Mouse (Mus musculus): ENCODE results near the gene Nfu1. TPM values are rescaled to one million over a fixed set of nuclear protein-coding genes. Genes with fewer than 3 reads are reported as not detected.

The Nfu1 gene
- 98.6 TPM for polyA plus RNA-seq (2015; fragmentation: Illumina TruSeq; extraction: RNeasy Lipid Tissue Mini Kit (QIAGEN cat#74804); ENCODE audit: low read depth, low replicate concordance)

DNA sequence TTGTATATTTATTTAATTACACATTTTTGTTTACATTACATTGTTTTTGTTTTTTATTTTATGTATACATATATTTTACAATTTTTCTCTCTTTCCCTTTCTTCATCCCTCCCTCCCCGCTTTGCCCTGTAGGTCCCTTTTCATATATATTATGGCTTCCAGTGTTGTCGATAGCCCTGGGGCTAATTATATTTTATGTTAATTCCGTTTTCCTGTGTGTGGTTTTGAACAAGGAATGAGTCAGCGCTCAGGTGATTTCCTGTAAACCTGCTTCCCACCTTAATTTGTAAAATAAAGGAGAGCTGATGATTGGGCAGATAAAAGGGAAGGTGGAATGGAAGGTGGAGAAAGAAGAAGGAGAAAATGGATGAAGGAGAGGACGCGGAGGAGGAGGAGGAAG lies at the start of gene Nfu1:
Gene Nfu1 (plus strand): TSS at position 350 of the 400 bp plus-strand sequence.

DNA sequence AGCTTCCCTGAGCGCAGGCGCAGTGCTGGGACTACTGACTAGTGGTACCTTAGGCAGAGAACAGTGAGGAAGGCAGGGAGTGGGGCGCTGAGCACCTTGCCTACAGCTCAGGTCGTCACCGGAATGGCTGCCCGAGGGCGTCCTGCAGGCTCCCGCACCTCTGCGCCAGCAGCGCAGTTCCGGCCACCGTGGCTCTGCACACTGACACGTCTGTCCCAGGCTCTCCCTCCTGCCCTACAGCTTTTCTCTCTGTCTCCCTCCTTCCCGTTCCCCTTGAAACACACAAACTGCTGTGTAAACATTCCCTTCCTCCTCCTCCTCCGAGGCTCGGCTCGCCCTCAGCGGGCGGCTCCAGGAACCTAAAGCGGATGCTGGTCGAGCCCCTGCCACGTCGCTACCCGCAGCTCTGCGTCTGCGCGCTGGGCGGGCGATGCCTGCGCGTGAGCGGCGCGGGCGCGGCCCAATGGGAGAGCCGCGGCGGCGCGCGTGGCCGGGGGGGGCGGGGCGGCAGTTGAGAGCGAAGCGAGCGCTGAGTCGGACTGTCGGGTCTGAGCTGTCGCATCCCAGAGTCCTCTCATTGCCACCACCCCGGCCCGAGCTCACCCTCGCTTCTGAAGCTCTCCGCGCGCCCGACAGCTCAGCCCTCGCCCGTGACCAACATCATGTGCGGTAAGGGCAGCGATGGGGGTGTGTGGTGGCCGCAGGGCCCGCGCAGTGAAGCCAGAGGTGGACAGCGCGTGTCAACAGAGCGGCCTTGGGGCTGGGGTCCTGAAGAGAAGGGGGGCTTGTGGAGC lies 33.5 kb downstream of the Nfu1 start, which contains the start of gene Gfpt1:
Gene Gfpt1 (plus strand): TSS at position 510 of the 794 bp plus-strand sequence.

Other genes starting within 250 kb of the Nfu1 start
- 5.2 TPM for gene Anxa4, start 215.7 kb upstream of the Nfu1 start, polyA plus RNA-seq (2015; fragmentation: Illumina TruSeq; extraction: RNeasy Lipid Tissue Mini Kit (QIAGEN cat#74804); ENCODE audit: low read depth, low replicate concordance)
- gene Aak1, start 159.7 kb upstream of the Nfu1 start, polyA plus RNA-seq (2015; fragmentation: Illumina TruSeq; extraction: RNeasy Lipid Tissue Mini Kit (QIAGEN cat#74804); ENCODE audit: low read depth, low replicate concordance): 182 TPM
- gene Gfpt1, start 33.6 kb downstream of the Nfu1 start, polyA plus RNA-seq (2015; fragmentation: Illumina TruSeq; extraction: RNeasy Lipid Tissue Mini Kit (QIAGEN cat#74804); ENCODE audit: low read depth, low replicate concordance): 29.2 TPM
- not detected for gene D6Ertd527e, start 95.5 kb downstream of the Nfu1 start, polyA plus RNA-seq (2015; fragmentation: Illumina TruSeq; extraction: RNeasy Lipid Tissue Mini Kit (QIAGEN cat#74804); ENCODE audit: low read depth, low replicate concordance)

Measured in brain, adult 10 weeks (tissue).